Mouse (Mus musculus): ENCODE measurements around the gene Sod1.

GRCm38 (mm10) chr16:90202140-90202539 lies 18.4 kb upstream of the Sod1 start:
- no peak for TF ChIP-seq POLR2A (IDR thresholded peaks at IDR 0.05; ENCODE audit: extremely low read depth, insufficient read depth, low read length)
- no peak for TF ChIP-seq CTCF (IDR thresholded peaks at IDR 0.05; ENCODE audit: low read depth, low read length)

Data from liver, adult 2 months (tissue).